Mouse (Mus musculus) embryo, embryonic 9.5 days (tissue): Measurements from ENCODE around the gene Ly75.

Source experiments
- DNase-seq: peaks from one replicate; pipeline ENCODE4 v3.0.0-alpha.2; 2017; ENCODE audit errors: extremely low spot score

The Ly75 gene

DNA sequence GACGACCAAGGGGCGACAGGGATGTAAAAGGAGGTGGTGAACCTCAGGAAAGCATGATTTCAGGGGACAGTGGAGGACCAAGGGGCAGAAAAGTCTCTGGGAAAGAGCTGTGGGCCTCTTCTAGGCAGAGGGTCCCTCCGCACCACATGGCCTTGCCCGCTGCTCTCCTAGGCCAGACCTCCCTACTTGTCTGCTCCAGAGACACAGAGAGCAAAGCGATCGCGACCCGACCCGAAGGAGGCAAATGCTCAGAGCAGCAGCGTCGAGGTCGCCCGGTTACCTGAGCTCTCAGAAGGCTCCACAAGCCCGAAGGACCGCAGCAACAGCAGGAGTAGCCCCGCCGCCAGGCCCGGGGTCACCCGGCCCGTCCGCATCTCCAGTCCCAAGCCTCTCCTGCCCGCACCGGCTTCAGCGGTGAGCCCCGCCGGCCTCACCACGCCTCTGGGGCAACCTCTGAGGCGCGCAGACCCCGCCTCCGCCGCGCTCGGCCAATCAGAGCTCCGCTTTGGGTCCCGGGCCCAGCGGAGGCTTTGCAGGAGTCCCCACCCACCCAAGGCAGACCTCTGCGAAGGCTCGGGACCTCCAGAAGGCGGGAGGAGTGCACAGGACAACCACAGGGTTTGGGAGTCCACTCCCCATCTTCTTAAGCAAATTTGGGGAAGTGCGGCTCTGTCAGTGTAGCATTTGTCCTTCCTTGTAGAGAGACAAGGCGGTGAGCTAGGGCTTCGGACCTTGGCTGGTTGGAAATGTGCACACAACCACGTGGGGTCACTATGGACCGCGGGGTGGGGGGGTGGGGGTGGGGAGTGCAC is at the start of gene Ly75:
Ly75 (minus strand) TSS at position 446 of the 812 bp plus-strand sequence.
- peak; percentile 92 for DNase-seq

- no peak for DNase-seq
Measured at GRCm38 (mm10) chr2:60430315-60431021, 47.4 kb upstream of the Ly75 start.

- peak; percentile 79 for DNase-seq
Measured at GRCm38 (mm10) chr2:60418075-60418474, 35.0 kb upstream of the Ly75 start.

- DNase-seq = no peak
Measured at GRCm38 (mm10) chr2:60414334-60414733, 31.2 kb upstream of the Ly75 start.

DNA sequence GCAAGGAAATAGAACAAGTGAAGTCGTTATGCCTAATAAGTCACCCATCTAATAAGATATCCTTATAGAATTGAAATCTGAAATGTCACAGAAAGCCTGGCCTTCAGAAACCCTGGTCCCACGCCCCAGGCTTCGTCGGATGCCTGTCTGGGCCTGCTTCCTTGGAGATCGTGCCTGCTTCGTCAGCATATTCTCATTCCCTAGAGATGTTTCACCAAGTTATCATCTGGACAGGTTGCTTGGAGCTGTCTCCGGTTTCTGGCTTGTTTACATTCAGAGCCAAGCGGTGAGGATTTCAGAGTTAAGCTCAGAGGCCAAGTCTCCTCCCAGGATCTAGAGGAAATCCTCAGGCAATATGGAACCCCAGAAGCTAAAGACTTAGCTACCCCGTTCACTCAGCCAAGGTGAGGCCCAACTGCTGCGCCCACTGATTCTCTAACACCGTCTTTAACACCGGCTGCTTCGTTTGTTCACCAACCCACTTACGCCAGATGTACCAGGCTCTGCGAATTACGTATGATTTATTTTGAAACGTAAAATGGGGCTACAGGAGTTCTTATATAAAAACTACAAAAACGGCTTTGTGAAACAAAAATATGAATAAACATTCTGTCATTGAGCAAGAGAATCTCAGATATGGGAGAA is 30.0 kb upstream of the Ly75 start:
- DNase-seq = no peak

DNA sequence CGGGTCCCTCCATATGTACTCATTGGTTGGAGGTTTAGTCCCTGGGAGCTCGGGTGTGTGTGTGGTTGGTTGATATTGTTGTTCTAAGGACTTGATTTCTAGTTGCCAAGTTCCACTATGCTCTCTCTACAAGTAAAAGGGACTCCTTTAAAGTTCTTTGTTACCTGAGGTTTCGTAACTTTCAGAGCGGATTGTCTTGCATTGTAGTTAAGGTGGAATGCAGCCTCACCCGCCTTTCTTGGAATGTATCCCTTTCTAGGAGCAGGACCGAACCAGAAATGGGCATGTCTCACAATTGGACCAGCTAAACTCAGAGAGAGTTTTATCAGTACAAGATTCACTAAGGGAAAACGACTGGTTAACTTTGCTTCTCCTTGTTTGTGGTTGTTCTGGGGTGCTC is 28.1 kb upstream of the Ly75 start:
- DNase-seq = no peak

DNA sequence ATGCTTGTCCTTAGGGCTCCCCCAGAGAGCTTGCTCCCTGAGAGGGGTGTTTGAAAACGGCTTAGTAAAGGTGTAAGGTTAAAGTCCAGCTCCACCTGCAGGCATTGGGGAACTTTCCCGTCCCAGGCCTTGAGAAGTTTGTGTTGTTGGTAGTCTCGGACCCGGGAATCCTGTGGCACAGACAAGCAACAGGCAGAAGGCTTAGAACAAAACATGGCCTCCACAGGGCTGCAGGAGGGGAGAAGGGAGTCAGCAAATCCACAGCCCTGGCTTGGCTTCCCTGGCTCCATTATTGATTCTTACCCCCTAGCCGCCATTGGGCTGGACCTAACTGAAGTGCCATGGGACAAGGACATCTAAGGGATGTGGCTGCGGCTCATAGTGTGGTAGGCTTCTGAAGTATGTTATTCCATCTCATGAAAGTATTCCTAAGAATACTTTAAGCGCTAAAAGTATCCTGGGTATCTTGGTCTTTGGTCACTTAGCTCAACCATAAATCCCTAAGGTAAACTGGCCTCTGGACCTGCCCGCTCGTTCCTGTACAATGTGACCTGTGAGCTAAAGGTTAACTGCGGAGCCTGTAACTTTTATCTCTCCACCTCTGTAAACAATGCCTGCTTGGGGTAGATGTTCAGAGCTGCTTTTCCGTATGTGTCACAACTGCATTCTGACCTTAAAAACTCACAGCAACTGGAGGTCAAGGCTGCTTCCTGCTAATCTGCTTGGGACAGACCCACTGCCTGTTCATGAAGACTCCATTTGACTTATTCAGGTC is 27.1 kb upstream of the Ly75 start:
- DNase-seq = no peak

DNA sequence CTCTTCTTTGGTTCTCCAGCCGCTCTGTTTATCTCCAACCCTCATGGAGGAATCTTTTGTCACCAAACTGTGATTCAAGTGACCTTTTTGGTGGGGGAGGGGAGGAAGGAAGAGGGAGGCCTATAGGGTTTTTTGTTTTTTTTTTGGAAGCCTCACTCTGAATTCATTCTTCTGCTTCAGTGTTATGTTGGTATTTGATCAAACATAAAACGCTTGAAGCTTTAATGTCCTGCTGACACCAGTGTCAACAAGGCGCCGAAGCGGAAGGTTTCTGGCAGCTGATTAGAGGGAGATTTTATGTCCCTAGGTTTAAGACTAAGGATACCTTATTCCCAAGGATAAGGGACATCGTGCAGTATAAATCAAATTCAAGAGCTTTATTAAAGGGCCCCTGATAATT is 26.1 kb upstream of the Ly75 start:
- no peak for DNase-seq

- DNase-seq = no peak
Measured at GRCm38 (mm10) chr2:60407387-60407786, 24.3 kb upstream of the Ly75 start.

DNA sequence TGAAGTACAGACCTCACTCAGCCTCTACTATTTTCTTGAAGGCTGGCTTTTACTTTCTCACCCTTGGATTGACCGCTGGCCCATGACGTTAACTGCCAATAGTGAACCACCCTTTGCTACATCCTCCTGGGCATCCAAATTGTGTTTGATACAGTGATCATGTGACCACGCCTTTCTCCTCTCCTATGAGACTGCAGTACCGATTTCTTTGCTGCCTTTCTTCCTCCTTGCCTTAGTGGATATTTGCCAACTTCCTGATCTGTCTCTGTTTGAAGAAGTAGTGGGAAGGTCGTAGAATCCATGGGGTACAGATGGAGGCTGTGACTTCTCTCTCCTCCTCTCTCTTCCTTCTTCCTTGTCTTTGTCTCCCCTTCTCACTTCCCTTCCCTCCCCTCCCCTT is 22.3 kb upstream of the Ly75 start:
- DNase-seq = no peak

DNA sequence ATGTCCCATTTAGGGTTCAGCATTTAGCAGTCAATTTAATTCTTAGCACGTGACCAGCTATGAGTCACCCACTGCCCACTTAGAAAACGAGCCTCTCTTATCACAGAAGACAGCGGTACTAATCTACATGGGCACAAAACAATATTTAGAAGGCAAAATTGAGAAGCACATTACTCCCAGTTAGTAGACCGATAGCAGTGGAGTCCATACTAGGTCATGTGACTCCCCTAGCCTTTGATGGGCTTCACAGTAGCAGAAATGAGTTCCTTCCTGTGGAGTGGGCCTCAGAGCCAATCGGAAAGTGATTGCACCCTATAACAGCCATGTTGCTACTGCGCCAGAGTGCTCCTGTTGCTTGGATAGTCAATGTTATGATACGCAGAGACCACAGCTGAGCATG is 21.7 kb upstream of the Ly75 start:
- DNase-seq = no peak

GRCm38 (mm10) chr2:60401694-60402093 is 18.6 kb upstream of the Ly75 start:
- DNase-seq = no peak

DNA sequence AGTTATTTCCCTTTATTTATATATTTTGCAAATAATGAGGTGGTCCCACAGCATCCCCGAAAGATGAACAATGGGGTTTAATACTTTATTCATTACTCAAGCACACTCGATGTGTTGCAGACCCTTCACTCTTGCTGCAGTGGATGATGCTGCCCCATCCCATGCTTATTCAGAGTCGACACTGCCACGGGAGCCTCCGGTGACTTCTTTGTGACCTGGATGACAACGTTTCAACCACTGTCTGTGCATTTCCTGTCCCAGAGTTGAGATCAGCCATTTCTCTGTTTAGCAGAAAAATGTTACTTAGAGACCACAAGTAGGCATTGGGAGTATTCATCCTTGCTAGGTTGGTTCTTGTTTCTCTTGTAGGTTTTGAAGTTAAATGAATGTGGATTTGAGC is 10.7 kb upstream of the Ly75 start:
- DNase-seq = no peak

- no peak for DNase-seq
Measured at GRCm38 (mm10) chr2:60392286-60392685, 9.2 kb upstream of the Ly75 start.

DNA sequence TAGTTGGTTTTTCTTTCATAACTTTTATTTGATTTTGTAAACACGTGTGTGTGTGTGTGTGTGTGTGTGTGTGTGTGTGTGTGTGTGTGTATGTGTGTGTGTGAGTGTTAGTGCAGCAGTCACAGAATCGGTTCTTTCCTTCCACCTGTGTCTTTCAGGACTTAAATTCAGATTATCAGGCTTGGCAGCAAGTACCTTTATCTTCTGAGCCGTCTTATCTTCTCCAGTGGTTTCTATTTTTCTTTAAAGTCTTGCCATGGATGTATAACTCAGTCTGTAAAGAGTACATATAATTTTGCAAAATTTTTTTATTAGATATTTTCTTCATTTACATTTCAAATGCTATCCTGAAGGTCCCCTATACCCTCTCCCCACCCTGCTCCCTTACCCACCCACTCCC is 4.3 kb upstream of the Ly75 start:
- DNase-seq = no peak

DNA sequence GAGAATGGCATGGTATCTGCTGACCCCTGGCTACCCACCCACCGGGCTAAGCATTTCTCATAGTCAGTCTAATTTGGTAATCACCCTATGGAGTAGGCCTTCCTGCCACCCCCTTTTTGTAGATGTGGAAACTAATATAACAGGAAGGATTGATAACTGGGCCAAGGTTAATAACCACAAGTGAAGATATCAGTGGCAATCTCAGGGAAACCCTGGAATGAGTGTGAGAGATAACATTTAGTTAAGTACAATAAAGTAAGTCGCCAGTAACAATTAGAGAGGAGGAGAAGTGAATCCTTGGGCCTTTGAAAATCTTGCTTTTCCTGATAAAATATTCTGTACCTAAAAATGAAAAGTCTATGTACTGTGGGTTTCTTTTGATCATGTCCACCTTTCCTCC is 3.7 kb upstream of the Ly75 start:
- DNase-seq = no peak

- DNase-seq = no peak
Measured at GRCm38 (mm10) chr2:60384763-60385085, 1.6 kb upstream of the Ly75 start.

- DNase-seq = no peak
Measured at GRCm38 (mm10) chr2:60384083-60384762, 1.1 kb upstream of the Ly75 start.

GRCm38 (mm10) chr2:60382346-60382745 is 757 bp downstream of the Ly75 start:
- DNase-seq = no peak

GRCm38 (mm10) chr2:60377260-60377659 is 5.8 kb downstream of the Ly75 start:
- DNase-seq = no peak

DNA sequence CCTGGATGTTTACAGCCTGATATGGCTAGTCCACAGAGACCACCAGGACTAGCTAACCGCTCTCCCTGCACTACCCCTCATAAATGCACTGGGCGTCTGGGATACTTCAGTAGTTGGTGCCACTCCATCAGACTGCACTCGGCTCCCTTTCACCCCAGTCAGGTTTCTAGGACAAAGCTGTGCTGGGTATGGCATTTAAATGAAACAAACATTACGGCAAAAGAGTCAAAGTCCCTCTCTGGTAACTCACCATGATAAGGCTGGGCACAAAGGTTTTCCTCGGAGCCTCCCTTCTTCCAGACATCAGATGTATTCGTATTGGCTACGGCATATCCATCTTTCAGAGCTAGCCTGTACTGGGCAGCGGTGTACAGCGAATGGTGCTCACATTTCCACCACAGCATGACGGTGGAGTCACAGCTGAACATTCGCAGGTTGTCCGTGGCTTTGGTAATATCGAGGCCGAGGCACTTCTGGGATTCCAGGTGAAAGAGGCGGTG is 7.4 kb downstream of the Ly75 start:
- DNase-seq = no peak
